Mouse (Mus musculus): Measurements from ENCODE around the gene Gabrg3. TPM values are rescaled to one million over a fixed set of nuclear protein-coding genes. Genes with fewer than 3 reads are reported as not detected.

The Gabrg3 gene
- polyA plus RNA-seq, 1 experiment from 2014 or later: 2.6 TPM

GRCm38 (mm10) chr7:56941606-56942005 lies 445.4 kb downstream of the Gabrg3 start:
- Histone ChIP-seq H3K27me3 (ENCODE audit: control insufficient read depth, insufficient read depth, low read length) (no peaks in the 10 kb centered on the region), H3K9me3 (ENCODE audit: control insufficient read depth, low read depth, low read length) (no peaks in the 10 kb centered on the region), H3K4me1 (ENCODE audit: control insufficient read depth, insufficient read depth, low read length) (no peaks in the 10 kb centered on the region), H3K27ac (ENCODE audit: low read length) (no peak overlapping the region), H3K4me3 (ENCODE audit: low read depth, low read length) (no peak overlapping the region), H3K9ac (replicated peaks; ENCODE audit: low read depth, low read length) (no peak overlapping the region), H3K4me2 (replicated peaks; ENCODE audit: low read depth, low read length) (no peak overlapping the region), H3K36me3 (ENCODE audit: control insufficient read depth, insufficient read depth, low read length) (no peaks in the 10 kb centered on the region)
- no peak for ATAC-seq (ENCODE audit: insufficient number of reproducible peaks, insufficient read depth, low FRiP score, low read depth)
- 88% methylated on average over 2 of the region's 2 CpGs for WGBS

GRCm38 (mm10) chr7:56938020-56938419 lies 449.0 kb downstream of the Gabrg3 start:
- no peak overlapping the region for H3K9ac ChIP-seq (replicated peaks; ENCODE audit: low read depth, low read length)
- H3K4me2 ChIP-seq (replicated peaks; ENCODE audit: low read depth, low read length): no peak overlapping the region
- no peak overlapping the region for H3K4me3 ChIP-seq (ENCODE audit: low read depth, low read length)
- ATAC-seq (ENCODE audit: insufficient number of reproducible peaks, insufficient read depth, low FRiP score, low read depth): no peak
- H3K4me1 ChIP-seq (ENCODE audit: control insufficient read depth, insufficient read depth, low read length): no peaks in the 10 kb centered on the region
- no peaks in the 10 kb centered on the region for H3K36me3 ChIP-seq (ENCODE audit: control insufficient read depth, insufficient read depth, low read length)
- H3K27me3 ChIP-seq (ENCODE audit: control insufficient read depth, insufficient read depth, low read length): no peaks in the 10 kb centered on the region
- H3K9me3 ChIP-seq (ENCODE audit: control insufficient read depth, low read depth, low read length): no peaks in the 10 kb centered on the region
- no peak overlapping the region for H3K27ac ChIP-seq (ENCODE audit: low read length)
- 76% methylated on average over 5 of the region's 5 CpGs for WGBS

DNA sequence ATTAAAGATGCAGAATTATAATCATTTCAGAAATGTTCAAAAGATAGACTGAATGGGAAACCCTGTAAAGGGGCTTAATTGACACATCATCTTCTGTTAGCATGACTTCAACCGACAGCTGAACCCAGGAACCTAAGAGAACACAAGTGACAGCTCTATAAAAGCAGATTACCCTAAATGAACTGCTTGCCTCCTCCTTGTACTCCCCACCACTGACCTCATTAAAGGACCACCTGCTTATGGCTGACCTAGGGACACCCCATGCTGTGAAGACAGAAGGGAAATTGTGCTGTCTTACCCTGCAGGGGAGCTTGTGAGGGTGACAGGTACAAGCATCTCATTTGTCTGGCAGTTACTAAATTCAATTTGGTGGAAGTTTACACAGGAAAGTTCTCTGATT lies 467.5 kb downstream of the Gabrg3 start:
- 77% methylated on average over 1 of the region's 1 CpGs for WGBS
- no peak for ATAC-seq (ENCODE audit: insufficient number of reproducible peaks, insufficient read depth, low FRiP score, low read depth)
- H3K4me1 ChIP-seq (ENCODE audit: control insufficient read depth, insufficient read depth, low read length): no peaks in the 10 kb centered on the region

DNA sequence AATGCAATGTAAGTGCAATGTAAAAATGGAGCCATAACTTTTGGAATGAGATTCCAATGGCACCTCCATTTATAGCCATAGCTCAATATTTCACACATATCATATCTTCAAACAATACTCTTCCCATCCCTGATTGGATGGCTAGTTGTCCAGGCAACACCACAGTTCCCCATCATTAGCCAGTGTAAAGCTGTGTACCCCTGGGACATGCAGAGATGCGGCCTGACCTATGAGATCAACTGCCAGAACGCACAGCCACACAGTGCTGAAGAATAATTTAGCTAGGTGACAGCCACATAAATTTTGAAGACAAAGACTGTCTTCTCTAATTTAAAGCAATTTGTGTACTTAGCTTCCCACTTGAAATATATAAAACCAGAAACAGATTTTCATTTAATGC lies 472.1 kb downstream of the Gabrg3 start:
- Histone ChIP-seq H3K4me2 (replicated peaks; ENCODE audit: low read depth, low read length) (no peak overlapping the region), H3K27me3 (ENCODE audit: control insufficient read depth, insufficient read depth, low read length) (no peaks in the 10 kb centered on the region), H3K9me3 (ENCODE audit: control insufficient read depth, low read depth, low read length) (no peaks in the 10 kb centered on the region), H3K4me3 (ENCODE audit: low read depth, low read length) (no peak overlapping the region), H3K27ac (ENCODE audit: low read length) (no peak overlapping the region), H3K36me3 (ENCODE audit: control insufficient read depth, insufficient read depth, low read length) (no peaks in the 10 kb centered on the region), H3K4me1 (ENCODE audit: control insufficient read depth, insufficient read depth, low read length) (no peaks in the 10 kb centered on the region), H3K9ac (replicated peaks; ENCODE audit: low read depth, low read length) (no peak overlapping the region)
- WGBS: 79% methylated on average over 2 of the region's 2 CpGs
- ATAC-seq (ENCODE audit: insufficient number of reproducible peaks, insufficient read depth, low FRiP score, low read depth): no peak

More for the DNA sequence above, 467.5 kb downstream of the Gabrg3 start:
- Histone ChIP-seq H3K4me3 (ENCODE audit: low read depth, low read length) (no peak overlapping the region), H3K27ac (ENCODE audit: low read length) (no peak overlapping the region), H3K27me3 (ENCODE audit: control insufficient read depth, insufficient read depth, low read length) (no peaks in the 10 kb centered on the region), H3K9ac (replicated peaks; ENCODE audit: low read depth, low read length) (no peak overlapping the region), H3K9me3 (ENCODE audit: control insufficient read depth, low read depth, low read length) (no peaks in the 10 kb centered on the region), H3K36me3 (ENCODE audit: control insufficient read depth, insufficient read depth, low read length) (no peaks in the 10 kb centered on the region), H3K4me2 (replicated peaks; ENCODE audit: low read depth, low read length) (no peak overlapping the region)

- Histone ChIP-seq H3K9me3 (ENCODE audit: control insufficient read depth, low read depth, low read length) (no peaks in the 10 kb centered on the region), H3K27me3 (ENCODE audit: control insufficient read depth, insufficient read depth, low read length) (no peaks in the 10 kb centered on the region), H3K9ac (replicated peaks; ENCODE audit: low read depth, low read length) (no peak overlapping the region), H3K4me3 (ENCODE audit: low read depth, low read length) (no peak overlapping the region), H3K36me3 (ENCODE audit: control insufficient read depth, insufficient read depth, low read length) (no peaks in the 10 kb centered on the region), H3K4me2 (replicated peaks; ENCODE audit: low read depth, low read length) (no peak overlapping the region), H3K27ac (ENCODE audit: low read length) (no peak overlapping the region), H3K4me1 (ENCODE audit: control insufficient read depth, insufficient read depth, low read length) (no peaks in the 10 kb centered on the region)
- ATAC-seq (ENCODE audit: insufficient number of reproducible peaks, insufficient read depth, low FRiP score, low read depth): no peak
- WGBS: 68% methylated on average over 4 of the region's 4 CpGs
Measured at GRCm38 (mm10) chr7:56899762-56900161, 487.2 kb downstream of the Gabrg3 start.

DNA sequence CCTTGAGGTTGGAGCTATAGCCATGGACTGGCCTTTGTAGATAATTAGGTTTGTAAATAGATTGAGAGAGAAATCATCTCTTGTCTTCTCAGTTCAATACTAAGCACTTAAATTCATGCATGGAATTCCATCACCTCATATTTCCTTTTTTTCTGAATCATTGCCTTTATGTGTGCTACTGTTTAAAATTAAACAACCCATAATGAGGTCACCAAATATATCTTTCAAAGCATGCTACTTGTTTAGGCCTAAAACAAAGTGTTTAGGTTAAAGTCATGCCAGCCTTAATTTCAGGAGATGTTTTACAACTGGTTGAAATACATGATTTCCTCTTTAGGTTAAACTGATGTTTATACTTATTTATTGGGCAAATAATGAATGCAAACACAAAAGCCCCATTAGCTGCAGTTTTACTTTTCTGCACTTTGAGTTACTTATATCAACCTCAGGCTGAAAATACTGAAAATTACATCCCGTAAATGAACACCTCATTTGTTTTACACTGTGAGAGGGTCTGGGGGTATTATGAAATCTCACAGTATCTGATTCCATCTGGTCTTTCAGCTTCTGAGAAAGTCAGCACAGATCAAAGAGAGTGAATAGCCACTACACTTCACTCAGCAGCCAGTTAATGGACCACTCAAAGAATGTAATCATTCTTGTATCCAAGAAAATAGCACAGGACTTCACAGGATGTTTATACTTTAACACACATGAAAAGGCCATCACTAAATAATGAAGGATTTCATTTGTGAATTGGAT lies 519.5 kb downstream of the Gabrg3 start:
- Histone ChIP-seq H3K4me3 (ENCODE audit: low read depth, low read length) (no peak overlapping the region), H3K27ac (ENCODE audit: low read length) (no peak overlapping the region), H3K4me1 (ENCODE audit: control insufficient read depth, insufficient read depth, low read length) (no peaks in the 10 kb centered on the region), H3K36me3 (ENCODE audit: control insufficient read depth, insufficient read depth, low read length) (no peaks in the 10 kb centered on the region), H3K27me3 (ENCODE audit: control insufficient read depth, insufficient read depth, low read length) (no peaks in the 10 kb centered on the region), H3K9ac (replicated peaks; ENCODE audit: low read depth, low read length) (no peak overlapping the region), H3K9me3 (ENCODE audit: control insufficient read depth, low read depth, low read length) (no peaks in the 10 kb centered on the region), H3K4me2 (replicated peaks; ENCODE audit: low read depth, low read length) (no peak overlapping the region)
- 44% methylated on average over 1 of the region's 1 CpGs for WGBS
- no peak for ATAC-seq (ENCODE audit: insufficient number of reproducible peaks, insufficient read depth, low FRiP score, low read depth)

- WGBS: 89% methylated on average over 5 of the region's 5 CpGs
- no peak for ATAC-seq (ENCODE audit: insufficient number of reproducible peaks, insufficient read depth, low FRiP score, low read depth)
- Histone ChIP-seq H3K36me3 (ENCODE audit: control insufficient read depth, insufficient read depth, low read length) (no peaks in the 10 kb centered on the region), H3K27me3 (ENCODE audit: control insufficient read depth, insufficient read depth, low read length) (no peaks in the 10 kb centered on the region), H3K4me1 (ENCODE audit: control insufficient read depth, insufficient read depth, low read length) (no peaks in the 10 kb centered on the region), H3K9me3 (ENCODE audit: control insufficient read depth, low read depth, low read length) (no peaks in the 10 kb centered on the region), H3K27ac (ENCODE audit: low read length) (no peak overlapping the region), H3K4me3 (ENCODE audit: low read depth, low read length) (no peak overlapping the region), H3K9ac (replicated peaks; ENCODE audit: low read depth, low read length) (no peak overlapping the region), H3K4me2 (replicated peaks; ENCODE audit: low read depth, low read length) (no peak overlapping the region)
Measured at GRCm38 (mm10) chr7:56843565-56843964, 543.4 kb downstream of the Gabrg3 start.

- Histone ChIP-seq H3K9ac (replicated peaks; ENCODE audit: low read depth, low read length) (no peak overlapping the region), H3K4me2 (replicated peaks; ENCODE audit: low read depth, low read length) (no peak overlapping the region), H3K9me3 (ENCODE audit: control insufficient read depth, low read depth, low read length) (no peaks in the 10 kb centered on the region), H3K4me3 (ENCODE audit: low read depth, low read length) (no peak overlapping the region), H3K27me3 (ENCODE audit: control insufficient read depth, insufficient read depth, low read length) (no peaks in the 10 kb centered on the region), H3K27ac (ENCODE audit: low read length) (no peak overlapping the region), H3K36me3 (ENCODE audit: control insufficient read depth, insufficient read depth, low read length) (no peaks in the 10 kb centered on the region), H3K4me1 (ENCODE audit: control insufficient read depth, insufficient read depth, low read length) (no peaks in the 10 kb centered on the region)
- 82% methylated on average over 6 of the region's 6 CpGs for WGBS
- ATAC-seq (ENCODE audit: insufficient number of reproducible peaks, insufficient read depth, low FRiP score, low read depth): no peak
Measured at GRCm38 (mm10) chr7:56825446-56825845, 561.5 kb downstream of the Gabrg3 start.

DNA sequence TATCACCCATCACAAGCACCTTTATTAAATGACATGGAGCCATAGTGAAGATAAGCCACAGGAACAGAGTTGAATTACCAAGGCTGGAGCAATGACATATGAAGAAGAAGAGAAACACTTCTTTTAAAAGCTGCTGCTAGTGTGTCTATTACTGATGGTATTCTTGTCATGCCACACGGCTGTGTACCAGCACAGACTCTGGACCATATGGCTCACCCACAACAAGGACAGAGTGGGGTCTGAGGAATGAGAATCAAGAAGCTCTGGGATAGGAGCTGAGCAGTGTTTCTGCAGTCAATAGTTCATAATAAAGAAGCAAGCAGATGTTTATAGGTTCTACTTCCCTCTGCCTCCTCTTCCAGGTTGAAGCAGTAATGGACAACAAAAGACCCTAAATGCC lies 585.1 kb downstream of the Gabrg3 start:
- Histone ChIP-seq H3K27me3 (ENCODE audit: control insufficient read depth, insufficient read depth, low read length) (no peaks in the 10 kb centered on the region), H3K9ac (replicated peaks; ENCODE audit: low read depth, low read length) (no peak overlapping the region), H3K4me1 (ENCODE audit: control insufficient read depth, insufficient read depth, low read length) (no peaks in the 10 kb centered on the region), H3K9me3 (ENCODE audit: control insufficient read depth, low read depth, low read length) (no peaks in the 10 kb centered on the region), H3K36me3 (ENCODE audit: control insufficient read depth, insufficient read depth, low read length) (no peaks in the 10 kb centered on the region), H3K4me3 (ENCODE audit: low read depth, low read length) (no peak overlapping the region), H3K4me2 (replicated peaks; ENCODE audit: low read depth, low read length) (no peak overlapping the region), H3K27ac (ENCODE audit: low read length) (no peak overlapping the region)
- 79% methylated on average over 1 of the region's 1 CpGs for WGBS
- no peak for ATAC-seq (ENCODE audit: insufficient number of reproducible peaks, insufficient read depth, low FRiP score, low read depth)
